Mouse (Mus musculus) hematopoietic stem cell, adult 5-6 weeks (primary cell): ENCODE data around the gene Smim24. TPM values are rescaled to one million over a fixed set of nuclear protein-coding genes. Genes with fewer than 3 reads are reported as not detected.

ENCODE experiments used
- ATAC-seq, 2 experiments: fragments of 125-278 bp in 1 of 2; replicated peaks in 1 of 2; 2 replicates each; pipeline ENCODE4 v1.8.0; 2016 to 2017; ENCODE audit warnings: inconsistent platforms in 2 of 2, mild to moderate bottlenecking in 2 of 2, moderate number of reproducible peaks in 2 of 2, low read depth in 1 of 2, moderate TSS enrichment in 1 of 2; ENCODE audit not compliant: low FRiP score in 2 of 2, poor library complexity in 2 of 2, severe bottlenecking in 2 of 2, insufficient read depth in 1 of 2, low TSS enrichment in 1 of 2
- total RNA-seq: library from RNA; stranded (forward); fragments of 172-1452, 232-1000 nt; gene quantifications from 2 replicates; pipeline ENCODE4 v1.2.3, GENCODE M21; 2017

The Smim24 gene
- total RNA-seq, 1 experiment from 2014 or later, result 17.4 TPM

GRCm38 (mm10) chr10:81363436-81364346, 29.2 kb upstream of the Smim24 start:
- no peak for ATAC-seq

- ATAC-seq, result no peak
These were observed 28.2 kb upstream of the Smim24 start for GRCm38 (mm10) chr10:81364666-81365065.

GRCm38 (mm10) chr10:81365073-81365472, 27.8 kb upstream of the Smim24 start:
- ATAC-seq, result no peak

- peak; percentile 15 to 30; a peak in 2 of 4 replicates for ATAC-seq
These were observed 27.0 kb upstream of the Smim24 start, which contains the start of gene 4930404N11Rik for GRCm38 (mm10) chr10:81365672-81366476. Gene 4930404N11Rik (minus strand): TSS chr10:81365816.

- ATAC-seq, result no peak
These were observed 26.2 kb upstream of the Smim24 start for GRCm38 (mm10) chr10:81366477-81367206.

- no peak for ATAC-seq
These were observed 25.7 kb upstream of the Smim24 start for GRCm38 (mm10) chr10:81367207-81367495.

GRCm38 (mm10) chr10:81375322-81375721, 17.5 kb upstream of the Smim24 start:
- ATAC-seq, result no peak

GRCm38 (mm10) chr10:81376561-81377361, 16.1 kb upstream of the Smim24 start:
- no peak for ATAC-seq

GRCm38 (mm10) chr10:81377362-81377664, 15.5 kb upstream of the Smim24 start:
- no peak for ATAC-seq

GRCm38 (mm10) chr10:81377793-81378552, 14.9 kb upstream of the Smim24 start, which contains the start of gene Fzr1:
Gene Fzr1 (minus strand): TSS chr10:81378516.
- no peak for ATAC-seq

- ATAC-seq, result peak; percentile 80 to 89
These were observed 14.2 kb upstream of the Smim24 start for GRCm38 (mm10) chr10:81378553-81379182.

- no peak for ATAC-seq
These were observed 13.7 kb upstream of the Smim24 start for GRCm38 (mm10) chr10:81379183-81379553.

GRCm38 (mm10) chr10:81379809-81380378, 13.0 kb upstream of the Smim24 start:
- ATAC-seq, result no peak

GRCm38 (mm10) chr10:81382039-81382438, 10.8 kb upstream of the Smim24 start:
- peak; percentile 37 to 45 for ATAC-seq

GRCm38 (mm10) chr10:81383802-81384604, 8.8 kb upstream of the Smim24 start, which contains the start of the genes Dohh and Gm48551:
Gene Dohh (plus strand): TSS chr10:81384428.
Gene Gm48551 (plus strand): TSS chr10:81384466.
- peak; percentile 74 to 76 for ATAC-seq
